Mouse (Mus musculus) liver, adult 2 months (tissue): ENCODE measurements at regions not wholly inside any gene's neighbourhood (a gene's known extent, or its start where the extent isn't known, plus 50 kb on each side); places are given as distances from the start of the nearest gene placed in this dataset.

Experiments used
- CTCF ChIP-seq: fragments of 200-500 bp; IDR thresholded peaks from 2 replicates; pipeline ENCODE4 v1.5.1; 2011; ENCODE audit warnings: low read depth, low read length, control low read depth
- POLR2A ChIP-seq: fragments of 200-500 bp; IDR thresholded peaks from 2 replicates; pipeline ENCODE4 v1.6.1; 2011; ENCODE audit warnings: low read length, control low read depth; ENCODE audit not compliant: insufficient read depth; ENCODE audit errors: extremely low read depth

DNA sequence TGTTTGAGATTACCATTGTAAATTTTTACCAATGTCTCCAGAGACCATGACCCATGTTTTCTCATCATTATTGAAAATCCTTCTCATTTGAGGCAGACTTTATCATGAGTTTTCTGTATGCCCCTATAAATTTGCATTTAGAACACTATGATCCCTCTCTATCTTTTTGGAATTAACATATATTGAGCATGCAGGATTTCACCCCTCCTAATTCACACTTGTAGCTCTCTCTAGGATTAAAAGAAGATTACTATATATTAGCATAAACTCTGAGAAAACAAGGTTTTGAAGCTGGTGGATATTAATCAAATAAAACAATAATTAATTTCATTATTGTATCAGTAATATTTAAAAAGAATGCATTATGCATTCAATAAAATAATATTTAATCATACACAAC, 527.2 kb upstream of the Robo1 start:
- TF ChIP-seq POLR2A, result no peak
- no peak for TF ChIP-seq CTCF
